Mouse (Mus musculus) bone marrow macrophage, adult 2 months (primary cell): ENCODE measurements around the gene Usf2. TPM values are rescaled to one million over a fixed set of nuclear protein-coding genes. Genes with fewer than 3 reads are reported as not detected.
A peak's percentile ranks its signal among the peaks of the same experiment; 100 is the strongest.

Experiments
- H3K27ac ChIP-seq: 2 replicates; pipeline ENCODE4 v1.5.1; 2012; ENCODE audit warnings: low read depth, low read length; ENCODE audit not compliant: insufficient read depth
- H3K4me1 ChIP-seq: 2 replicates; pipeline ENCODE4 v1.6.1; 2012; ENCODE audit warnings: low read length; ENCODE audit not compliant: control insufficient read depth, insufficient read depth
- H3K4me3 ChIP-seq: 2 replicates; pipeline ENCODE4 v1.5.1; 2012; ENCODE audit warnings: mild to moderate bottlenecking, low read length, moderate library complexity; ENCODE audit not compliant: insufficient read depth
- CTCF ChIP-seq: IDR thresholded peaks from 2 replicates; pipeline ENCODE4 v1.5.1; 2012; ENCODE audit warnings: low read depth, mild to moderate bottlenecking, low read length, moderate library complexity
- POLR2A ChIP-seq: IDR thresholded peaks from 2 replicates; pipeline ENCODE4 v1.6.1; 2012; ENCODE audit warnings: mild to moderate bottlenecking, low read depth, low read length, borderline replicate concordance
- polyA plus RNA-seq: library from polyadenylated mRNA; stranded (reverse); fragments of >200 nt; gene quantifications from 2 replicates; pipeline ENCODE4 v1.2.4, GENCODE M21; 2012; ENCODE audit not compliant: missing spikeins, insufficient read depth, insufficient read length

Gene Usf2
- polyA plus RNA-seq, 1 experiment, result 246 TPM

- peak within 1 kb of the TSS; percentile 61 for H3K4me3 ChIP-seq
- H3K27ac ChIP-seq, result peak within 1 kb of the TSS; percentile 56
- no peak for TF ChIP-seq CTCF
- no peak for TF ChIP-seq POLR2A
- no peaks in the 10 kb centered on the region for H3K4me1 ChIP-seq
Measured at GRCm38 (mm10) chr7:30973251-30973500, 16.6 kb upstream of the Usf2 start, which contains the start of gene Lsr. TSS of gene Lsr (minus strand) at chr7:30973464.

GRCm38 (mm10) chr7:30972426-30973250 lies 16.0 kb upstream of the Usf2 start:
- no peak for TF ChIP-seq POLR2A
- TF ChIP-seq CTCF, result no peak
- H3K27ac ChIP-seq, result no peak overlapping the region
- peak overlapping the region; percentile 41 for H3K4me3 ChIP-seq
- H3K4me1 ChIP-seq, result no peaks in the 10 kb centered on the region

GRCm38 (mm10) chr7:30971901-30972300 lies 15.3 kb upstream of the Usf2 start:
- no peak overlapping the region for H3K27ac ChIP-seq
- no peak for TF ChIP-seq POLR2A
- no peak for TF ChIP-seq CTCF
- H3K4me3 ChIP-seq, result no peak overlapping the region
- no peaks in the 10 kb centered on the region; the same call in 1 of the 2 replicates for H3K4me1 ChIP-seq

- Histone ChIP-seq H3K4me3 (no peak overlapping the region), H3K27ac (no peak overlapping the region), H3K4me1 (peaks cover 4% of the 10 kb centered on the region; the same call in 1 of the 2 replicates)
- no peak for TF ChIP-seq POLR2A
- TF ChIP-seq CTCF, result no peak
Measured at GRCm38 (mm10) chr7:30969174-30969573, 12.6 kb upstream of the Usf2 start.

GRCm38 (mm10) chr7:30968611-30969010 lies 12.0 kb upstream of the Usf2 start:
- peaks cover 4% of the 10 kb centered on the region; the same call in 1 of the 2 replicates for H3K4me1 ChIP-seq
- no peak overlapping the region for H3K4me3 ChIP-seq
- TF ChIP-seq POLR2A, result no peak
- no peak for TF ChIP-seq CTCF
- H3K27ac ChIP-seq, result no peak overlapping the region

GRCm38 (mm10) chr7:30966657-30967056 lies 10.1 kb upstream of the Usf2 start:
- H3K4me3 ChIP-seq, result no peak overlapping the region
- TF ChIP-seq CTCF (no peak), POLR2A (no peak)
- H3K4me1 ChIP-seq, result peaks cover 6% of the 10 kb centered on the region; the same call in 1 of the 2 replicates
- no peak overlapping the region for H3K27ac ChIP-seq

GRCm38 (mm10) chr7:30965677-30966076 lies 9.1 kb upstream of the Usf2 start:
- TF ChIP-seq CTCF, result no peak
- no peak for TF ChIP-seq POLR2A
- no peak overlapping the region for H3K4me3 ChIP-seq

GRCm38 (mm10) chr7:30964366-30964765 lies 7.8 kb upstream of the Usf2 start:
- no peak overlapping the region for H3K4me3 ChIP-seq
- no peak overlapping the region for H3K27ac ChIP-seq
- TF ChIP-seq CTCF (no peak), POLR2A (no peak)
- peaks cover 6% of the 10 kb centered on the region; the same call in 1 of the 2 replicates for H3K4me1 ChIP-seq

More at GRCm38 (mm10) chr7:30965677-30966076, 9.1 kb upstream of the Usf2 start:
- H3K4me1 ChIP-seq, result peaks cover 6% of the 10 kb centered on the region; the same call in 1 of the 2 replicates
- no peak overlapping the region for H3K27ac ChIP-seq

GRCm38 (mm10) chr7:30962862-30963261 lies 6.3 kb upstream of the Usf2 start:
- Histone ChIP-seq H3K4me3 (no peak overlapping the region), H3K4me1 (peaks cover 12% of the 10 kb centered on the region; the same call in 1 of the 2 replicates), H3K27ac (no peak overlapping the region)
- TF ChIP-seq POLR2A (no peak), CTCF (no peak)

- no peak for TF ChIP-seq CTCF
- Histone ChIP-seq H3K27ac (no peak overlapping the region), H3K4me1 (peaks cover 13% of the 10 kb centered on the region), H3K4me3 (no peak overlapping the region)
Measured at GRCm38 (mm10) chr7:30959786-30960349, 3.3 kb upstream of the Usf2 start.
